Mouse (Mus musculus) embryo, embryonic 11 days (tissue): ENCODE data around the gene Acvr2b.

ENCODE experiments used
- DNase-seq: peaks from one replicate; pipeline ENCODE4 v3.0.0-alpha.2; 2015

Acvr2b gene

GRCm38 (mm10) chr9:119408898-119409664 is 7.2 kb downstream of the Acvr2b start:
- DNase-seq, result no peak

GRCm38 (mm10) chr9:119409864-119410263 is 7.9 kb downstream of the Acvr2b start:
- DNase-seq, result no peak

GRCm38 (mm10) chr9:119418025-119418424 is 16.1 kb downstream of the Acvr2b start:
- no peak for DNase-seq

GRCm38 (mm10) chr9:119419852-119420438 is 18.0 kb downstream of the Acvr2b start:
- DNase-seq, result no peak

- peak; percentile 31 for DNase-seq
These were observed 23.5 kb downstream of the Acvr2b start for GRCm38 (mm10) chr9:119425217-119425975.

- DNase-seq, result no peak
These were observed 24.1 kb downstream of the Acvr2b start for GRCm38 (mm10) chr9:119425976-119426415.

GRCm38 (mm10) chr9:119426483-119426882 is 24.6 kb downstream of the Acvr2b start:
- no peak for DNase-seq

GRCm38 (mm10) chr9:119430311-119430710 is 28.4 kb downstream of the Acvr2b start:
- DNase-seq, result peak; percentile 85

GRCm38 (mm10) chr9:119435855-119436254 is 33.9 kb downstream of the Acvr2b start:
- DNase-seq, result no peak

GRCm38 (mm10) chr9:119438065-119438464 is 36.1 kb downstream of the Acvr2b start:
- no peak for DNase-seq

- DNase-seq, result no peak
These were observed 36.6 kb downstream of the Acvr2b start for GRCm38 (mm10) chr9:119438498-119439000.

- DNase-seq, result peak; percentile 98
These were observed 43.0 kb downstream of the Acvr2b start, which contains the start of gene Exog for GRCm38 (mm10) chr9:119444738-119445429. Gene Exog, plus strand, starts transcription at chr9:119444943.

GRCm38 (mm10) chr9:119445737-119446136 is 43.8 kb downstream of the Acvr2b start:
- no peak for DNase-seq

GRCm38 (mm10) chr9:119455967-119456366 is 54.0 kb downstream of the Acvr2b start:
- no peak for DNase-seq

- no peak for DNase-seq
These were observed 55.2 kb downstream of the Acvr2b start for GRCm38 (mm10) chr9:119457122-119457521.

- DNase-seq, result peak; percentile 80
These were observed 58.5 kb downstream of the Acvr2b start for GRCm38 (mm10) chr9:119460410-119460809.

- no peak for DNase-seq
These were observed 63.1 kb downstream of the Acvr2b start for GRCm38 (mm10) chr9:119465056-119465455.

- peak; percentile 46 for DNase-seq
These were observed 63.7 kb downstream of the Acvr2b start for GRCm38 (mm10) chr9:119465595-119465994.

- no peak for DNase-seq
These were observed 67.9 kb downstream of the Acvr2b start for GRCm38 (mm10) chr9:119469691-119470353.

- no peak for DNase-seq
These were observed 70.5 kb downstream of the Acvr2b start for GRCm38 (mm10) chr9:119472412-119472918.

- DNase-seq, result no peak
These were observed 71.1 kb downstream of the Acvr2b start for GRCm38 (mm10) chr9:119473011-119473410.

GRCm38 (mm10) chr9:119473608-119474164 is 71.8 kb downstream of the Acvr2b start:
- DNase-seq, result no peak
